Mouse (Mus musculus): ENCODE measurements around the gene Pmfbp1. TPM values are rescaled to one million over a fixed set of nuclear protein-coding genes. Genes with fewer than 3 reads are reported as not detected.
A peak's percentile ranks its signal among the peaks of the same experiment; 100 is the strongest.

Pmfbp1 gene
- polyA plus RNA-seq, 2 experiments: 0.20 to 0.23 TPM

- H3K9me3 ChIP-seq (ENCODE audit: control insufficient read depth, low read length): no peaks in the 10 kb centered on the region
- WGBS: 86% methylated on average over 19 of the region's 19 CpGs
Observed at GRCm38 (mm10) chr8:109535140-109535990, 41.5 kb downstream of the Pmfbp1 start.

DNA sequence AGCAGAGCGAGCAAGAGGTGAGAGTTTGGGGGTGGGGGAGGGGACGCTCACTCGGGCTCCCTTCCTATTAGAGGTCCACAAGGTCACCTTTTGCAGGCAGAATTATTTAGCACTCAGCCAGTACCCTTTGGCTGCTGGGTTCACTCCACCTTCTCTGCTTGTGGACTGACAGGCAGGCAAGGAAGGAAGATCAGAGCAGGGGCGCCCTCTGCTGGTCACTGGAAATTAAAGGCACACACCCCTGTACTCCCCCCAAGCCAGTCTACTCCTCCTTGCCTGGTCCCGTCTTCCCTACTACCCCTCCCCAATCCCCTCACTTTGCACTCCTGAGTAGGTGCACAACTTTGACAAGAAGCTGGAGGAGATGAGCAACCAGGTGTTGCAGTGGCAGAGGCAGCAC, 42.9 kb downstream of the Pmfbp1 start:
- TF ChIP-seq POLR2A (IDR thresholded peaks at IDR 0.05; ENCODE audit: borderline replicate concordance, extremely low read depth, insufficient read depth, insufficient read length): no peak
- Histone ChIP-seq H3K27ac (replicated peaks; ENCODE audit: low read depth, low read length) (no peak overlapping the region; the same call in 1 of the 2 replicates), H3K36me3 (ENCODE audit: control insufficient read depth, insufficient read depth, low read length) (no peaks in the 10 kb centered on the region), H3K9me3 (ENCODE audit: control insufficient read depth, low read length) (no peaks in the 10 kb centered on the region), H3K27me3 (ENCODE audit: control insufficient read depth, insufficient read depth, low read length) (no peaks in the 10 kb centered on the region), H3K9ac (ENCODE audit: low read depth, low read length, severe bottlenecking) (peak overlapping the region; percentile 41; the same call in 1 of the 2 replicates), H3K4me1 (ENCODE audit: control insufficient read depth, insufficient read depth, low read length) (no peaks in the 10 kb centered on the region; the same call in 1 of the 2 replicates), H3K4me3 (replicated peaks; ENCODE audit: low read length) (no peak overlapping the region), H3K4me2 (replicated peaks; ENCODE audit: low read depth, low read length, severe bottlenecking) (peak overlapping the region; percentile 43)
- ATAC-seq (ENCODE audit: low FRiP score, low read depth) (peak; percentile 88), DNase-seq (ENCODE audit: low spot score) (peak; percentile 86)
- WGBS: 2% methylated on average over 5 of the region's 5 CpGs

More at GRCm38 (mm10) chr8:109535140-109535990, 41.5 kb downstream of the Pmfbp1 start:
- Histone ChIP-seq H3K4me2 (replicated peaks; ENCODE audit: low read depth, low read length, severe bottlenecking) (no peak overlapping the region), H3K27me3 (ENCODE audit: control insufficient read depth, insufficient read depth, low read length) (no peaks in the 10 kb centered on the region), H3K27ac (replicated peaks; ENCODE audit: low read depth, low read length) (no peak overlapping the region), H3K4me3 (replicated peaks; ENCODE audit: low read length) (no peak overlapping the region), H3K4me1 (ENCODE audit: control insufficient read depth, insufficient read depth, low read length) (no peaks in the 10 kb centered on the region), H3K36me3 (ENCODE audit: control insufficient read depth, insufficient read depth, low read length) (no peaks in the 10 kb centered on the region), H3K9ac (ENCODE audit: low read depth, low read length, severe bottlenecking) (no peak overlapping the region)
- no peak for TF ChIP-seq POLR2A (IDR thresholded peaks at IDR 0.05; ENCODE audit: borderline replicate concordance, extremely low read depth, insufficient read depth, insufficient read length)
- no peak for ATAC-seq (ENCODE audit: low FRiP score, low read depth)
- peak; percentile 20 for DNase-seq (ENCODE audit: low spot score)

- Histone ChIP-seq H3K27ac (replicated peaks; ENCODE audit: low read depth, low read length) (peak overlapping the region; percentile 85), H3K4me1 (ENCODE audit: control insufficient read depth, insufficient read depth, low read length) (peaks cover 25% of the 10 kb centered on the region), H3K9ac (ENCODE audit: low read depth, low read length, severe bottlenecking) (no peak overlapping the region), H3K4me2 (replicated peaks; ENCODE audit: low read depth, low read length, severe bottlenecking) (no peak overlapping the region; the same call in 1 of the 2 replicates), H3K36me3 (ENCODE audit: control insufficient read depth, insufficient read depth, low read length) (peaks cover 5% of the 10 kb centered on the region), H3K9me3 (ENCODE audit: control insufficient read depth, low read length) (no peaks in the 10 kb centered on the region), H3K27me3 (ENCODE audit: control insufficient read depth, insufficient read depth, low read length) (no peaks in the 10 kb centered on the region), H3K4me3 (replicated peaks; ENCODE audit: low read length) (no peak overlapping the region)
- 62% methylated on average over 5 of the region's 5 CpGs for WGBS
- DNase-seq (ENCODE audit: low spot score) (no peak), ATAC-seq (ENCODE audit: low FRiP score, low read depth) (no peak)
- no peak for TF ChIP-seq POLR2A (IDR thresholded peaks at IDR 0.05; ENCODE audit: borderline replicate concordance, extremely low read depth, insufficient read depth, insufficient read length)
Observed at GRCm38 (mm10) chr8:109542165-109542564, 48.3 kb downstream of the Pmfbp1 start.

DNA sequence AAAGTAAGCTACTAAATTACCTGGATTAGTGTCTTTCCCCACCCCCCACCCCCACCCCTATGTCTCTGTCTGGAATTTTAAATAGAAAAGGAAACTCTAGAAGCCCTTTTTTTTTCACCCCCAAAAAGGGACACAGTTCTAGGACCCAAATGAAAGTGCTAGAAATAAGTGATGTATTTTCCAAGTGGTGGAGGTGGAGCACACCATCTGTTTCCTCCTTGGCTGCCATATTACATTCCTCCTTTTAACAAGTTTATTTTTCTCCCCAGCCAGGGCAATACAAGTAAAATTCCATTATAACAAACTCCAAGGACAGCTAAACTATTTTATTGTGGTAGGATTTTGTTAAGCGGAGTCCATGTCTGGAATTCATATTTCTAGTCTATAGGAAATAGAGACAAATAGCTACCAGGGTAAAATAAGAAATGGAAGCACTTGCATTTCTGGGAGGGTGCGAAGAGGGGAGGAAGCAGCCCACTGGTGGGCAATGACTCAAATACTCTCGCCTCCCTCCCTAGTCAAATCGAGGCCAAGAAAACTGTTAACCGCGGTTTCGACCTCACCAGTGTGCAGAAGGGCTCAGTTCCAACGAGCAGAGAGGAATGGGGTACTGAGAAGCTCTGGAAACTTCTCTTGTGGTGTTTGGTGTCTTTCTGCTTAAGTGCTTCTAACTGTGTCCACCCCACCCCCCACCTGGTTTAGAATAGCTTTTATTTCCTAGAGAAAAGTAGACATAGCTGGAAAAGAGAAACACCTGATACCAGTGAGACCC, 49.1 kb downstream of the Pmfbp1 start:
- H3K27me3 ChIP-seq (ENCODE audit: control insufficient read depth, insufficient read depth, low read length): no peaks in the 10 kb centered on the region
- H3K4me1 ChIP-seq (ENCODE audit: control insufficient read depth, insufficient read depth, low read length): peaks cover 25% of the 10 kb centered on the region
- no peak overlapping the region for H3K9ac ChIP-seq (ENCODE audit: low read depth, low read length, severe bottlenecking)
- peaks cover 13% of the 10 kb centered on the region for H3K36me3 ChIP-seq (ENCODE audit: control insufficient read depth, insufficient read depth, low read length)
- WGBS: 39% methylated on average over 8 of the region's 8 CpGs
- no peak for TF ChIP-seq POLR2A (IDR thresholded peaks at IDR 0.05; ENCODE audit: borderline replicate concordance, extremely low read depth, insufficient read depth, insufficient read length)
- ATAC-seq (ENCODE audit: low FRiP score, low read depth) (peak; percentile 80), DNase-seq (ENCODE audit: low spot score) (peak; percentile 58)
- H3K9me3 ChIP-seq (ENCODE audit: control insufficient read depth, low read length): no peaks in the 10 kb centered on the region
- no peak overlapping the region for H3K4me3 ChIP-seq (replicated peaks; ENCODE audit: low read length)
- no peak overlapping the region; the same call in 1 of the 2 replicates for H3K4me2 ChIP-seq (replicated peaks; ENCODE audit: low read depth, low read length, severe bottlenecking)
- peak overlapping the region; percentile 85 for H3K27ac ChIP-seq (replicated peaks; ENCODE audit: low read depth, low read length)

GRCm38 (mm10) chr8:109544049-109544448, 50.2 kb downstream of the Pmfbp1 start:
- Histone ChIP-seq H3K9me3 (ENCODE audit: control insufficient read depth, low read length) (no peaks in the 10 kb centered on the region), H3K27me3 (ENCODE audit: control insufficient read depth, insufficient read depth, low read length) (no peaks in the 10 kb centered on the region), H3K27ac (replicated peaks; ENCODE audit: low read depth, low read length) (peak overlapping the region; percentile 45; the same call in 1 of the 2 replicates), H3K36me3 (ENCODE audit: control insufficient read depth, insufficient read depth, low read length) (peaks cover 24% of the 10 kb centered on the region), H3K9ac (ENCODE audit: low read depth, low read length, severe bottlenecking) (no peak overlapping the region), H3K4me2 (replicated peaks; ENCODE audit: low read depth, low read length, severe bottlenecking) (no peak overlapping the region), H3K4me3 (replicated peaks; ENCODE audit: low read length) (no peak overlapping the region), H3K4me1 (ENCODE audit: control insufficient read depth, insufficient read depth, low read length) (peaks cover 25% of the 10 kb centered on the region)
- ATAC-seq (ENCODE audit: low FRiP score, low read depth) (no peak), DNase-seq (ENCODE audit: low spot score) (no peak)
- WGBS: 57% methylated on average over 3 of the region's 3 CpGs
- TF ChIP-seq POLR2A (IDR thresholded peaks at IDR 0.05; ENCODE audit: borderline replicate concordance, extremely low read depth, insufficient read depth, insufficient read length): no peak
